Comparison of ENCODE assay signal across 8 mouse cellular contexts in the genomic region with DNA sequence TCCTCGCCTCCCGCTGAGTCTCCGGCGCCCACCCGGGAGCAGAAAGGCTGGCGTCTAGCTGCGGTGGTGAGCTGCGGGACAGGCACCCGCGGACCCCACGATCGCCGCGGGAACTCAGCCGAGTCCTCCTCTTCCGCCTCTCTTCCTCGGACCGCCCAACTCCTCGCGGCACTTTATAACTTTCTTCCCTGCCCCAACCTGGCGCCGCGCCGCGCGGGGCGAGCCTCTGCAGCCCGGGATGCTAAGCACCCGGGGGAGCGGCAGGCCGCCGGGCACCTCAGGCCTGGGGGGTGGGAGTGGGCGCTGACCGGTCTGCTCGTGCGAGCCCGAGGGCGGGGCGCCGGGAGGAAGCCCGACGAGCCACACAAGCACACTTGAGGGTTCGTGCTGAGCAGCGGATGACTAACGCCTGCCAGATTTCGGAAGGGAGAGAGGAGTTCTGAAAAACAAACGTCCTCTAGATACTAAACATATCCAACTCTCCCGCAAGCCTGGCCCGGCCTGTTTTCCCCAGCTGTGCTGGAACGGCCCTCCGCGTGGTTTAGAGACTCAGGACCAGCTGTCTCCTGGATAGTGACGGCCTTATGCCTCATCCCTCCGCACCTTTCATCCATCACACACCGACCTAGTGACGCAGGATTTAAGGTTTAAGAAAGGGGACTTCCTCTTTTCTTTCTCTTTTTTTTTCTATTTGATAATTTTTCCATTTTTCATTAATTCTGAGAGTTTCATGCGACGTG. TPM values are rescaled to one million over a fixed set of nuclear protein-coding genes. Genes with fewer than 3 reads are reported as not detected.
A peak's percentile ranks its signal among the peaks of the same experiment; 100 is the strongest.
DNase-seq lines count a peak whose midpoint lies in the region; ATAC-seq and TF ChIP-seq lines count a peak whose summit lies in the region.

A gene (minus strand): TSS at position 142 of the 740 bp plus-strand sequence.

- no peaks in the 10 kb centered on the region for H3K27me3 ChIP-seq in lung, postnatal 0 days (replicated peaks; ENCODE audit: insufficient read depth, low read length)

- intact Hi-C loops in heart, postnatal 25 days (cut with DNase I) = loop anchor here (5.0 kb wide), 1 partner anchor 136 kb away; a partner anchor contains a TSS

- H3K4me2 ChIP-seq in lung, postnatal 0 days (replicated peaks; ENCODE audit: low read depth, low read length) = peak within 1 kb of the TSS; percentile 85

- DNase-seq in ES-CJ7 (ENCODE audit: low read depth, low spot score) = peak; percentile 11
- DNase-seq in brain, embryonic 14.5 days (ENCODE audit: low read depth) = peak; percentile 65
- DNase-seq in forelimb bud, embryonic 11.5 days (ENCODE audit: low read depth, low spot score) = peak; percentile 23
- peak; percentile 69 for DNase-seq in heart, postnatal 25 days (ENCODE audit: low spot score)
- DNase-seq in layer of hippocampus, adult 18-20 months (ENCODE audit: low spot score in 2 of 2) = peak; percentile 9 to 30
- peak; percentile 86 for DNase-seq in lung, postnatal 0 days (ENCODE audit: low spot score)
- DNase-seq in urinary bladder, postnatal 14 days (ENCODE audit: low spot score) = peak; percentile 71

- TF ChIP-seq POLR2A in brain, embryonic 14.5 days (IDR thresholded peaks at IDR 0.05; ENCODE audit: borderline replicate concordance, extremely low read depth, insufficient read depth, insufficient read length, poor library complexity, severe bottlenecking) = no peak
- TF ChIP-seq POLR2A in olfactory bulb, adult 2 months (IDR thresholded peaks at IDR 0.05; ENCODE audit: insufficient read depth, low read depth, low read length) = no peak

- TF ChIP-seq CTCF in brain, embryonic 14.5 days (IDR thresholded peaks at IDR 0.05; ENCODE audit: borderline replicate concordance, extremely low read depth, insufficient read depth, insufficient read length) = no peak
- no peak for TF ChIP-seq CTCF in lung, postnatal 0 days (IDR thresholded peaks at IDR 0.05)
- no peak for TF ChIP-seq CTCF in olfactory bulb, adult 2 months (IDR thresholded peaks at IDR 0.05; ENCODE audit: insufficient read depth, low read depth, low read length)

- peak; percentile 84 for ATAC-seq in lung, postnatal 0 days

- no peak for TF ChIP-seq EP300 in lung, postnatal 0 days (IDR thresholded peaks at IDR 0.05)

- H3K4me1 ChIP-seq in lung, postnatal 0 days (ENCODE audit: insufficient read depth, low read depth, low read length) = peaks cover 5% of the 10 kb centered on the region; the same call in 1 of the 2 replicates
- peaks cover 8% of the 10 kb centered on the region for H3K4me1 ChIP-seq in olfactory bulb, adult 2 months (ENCODE audit: control insufficient read depth, insufficient read depth, low read length)

- H3K4me3 ChIP-seq in lung, postnatal 0 days (ENCODE audit: low read depth, low read length) = peak within 1 kb of the TSS; percentile 79
- H3K4me3 ChIP-seq in olfactory bulb, adult 2 months (ENCODE audit: insufficient read depth, low read depth, low read length) = peak within 1 kb of the TSS; percentile 64

- H3K36me3 ChIP-seq in lung, postnatal 0 days (ENCODE audit: insufficient read depth, low read length) = no peaks in the 10 kb centered on the region; the same call in 1 of the 2 replicates

- no peaks in the 10 kb centered on the region for H3K9me3 ChIP-seq in lung, postnatal 0 days (ENCODE audit: low read length)

- 1% methylated on average over 42 of the region's 58 CpGs for WGBS in lung, postnatal 0 days
- WGBS in olfactory bulb, adult 2 months = 5% methylated on average over 58 of the region's 58 CpGs

- H3K9ac ChIP-seq in lung, postnatal 0 days (replicated peaks; ENCODE audit: low read depth) = peak within 1 kb of the TSS; percentile 65

- H3K27ac ChIP-seq in lung, postnatal 0 days (ENCODE audit: low read length) = peak within 1 kb of the TSS; percentile 89
- H3K27ac ChIP-seq in olfactory bulb, adult 2 months (ENCODE audit: insufficient read depth, low read depth, low read length) = no peak within 1 kb of the TSS

RNA-seq across cellular contexts. Expression of the gene that starts here (rescaled TPM):
- polyA plus RNA-seq in brain, embryonic 14.5 days (2012; rRNA removed) = 2.4 TPM in 2 replicates
- total RNA-seq in heart, postnatal 25 days (2021) = 10 to 100 TPM; 69.7 to 74.9 TPM
- 1 to 10 TPM; 1.6 to 1.7 TPM for total RNA-seq in layer of hippocampus, adult 18-20 months (2021)
- 30.7 and 39.2 TPM in 2 replicates for polyA plus RNA-seq in lung, postnatal 0 days (2015; fragmentation: Nextera tagmentation; extraction: Ambion mirVana)
- polyA plus RNA-seq in olfactory bulb, adult 2 months (2012; ENCODE audit: insufficient read depth, insufficient read length, low replicate concordance, missing spikeins) = not detected in 2 replicates

Comparison
In these comparisons a context has a peak if more than half of its experiments do, and no peak if none do; other contexts are left out.
1. RNA of the gene that starts here (total RNA-seq): 69.7 to 74.9 TPM in heart, postnatal 25 days; 1.6 to 1.7 TPM in layer of hippocampus, adult 18-20 months; every median in the first group is over 10 times any median in the second.
2. DNase-seq: peak in every context shown above with its lines; median percentile 86 in lung, postnatal 0 days; 71 in urinary bladder, postnatal 14 days; 69 in heart, postnatal 25 days; 65 in brain, embryonic 14.5 days; 23 in forelimb bud, embryonic 11.5 days; 20 in layer of hippocampus, adult 18-20 months; 11 in ES-CJ7.